Mouse (Mus musculus): ENCODE measurements around the gene Bicd2. TPM values are rescaled to one million over a fixed set of nuclear protein-coding genes. Genes with fewer than 3 reads are reported as not detected.

Gene Bicd2
- total RNA-seq, 2 experiments from 2014 or later: 31.0 to 31.6 TPM

DNA sequence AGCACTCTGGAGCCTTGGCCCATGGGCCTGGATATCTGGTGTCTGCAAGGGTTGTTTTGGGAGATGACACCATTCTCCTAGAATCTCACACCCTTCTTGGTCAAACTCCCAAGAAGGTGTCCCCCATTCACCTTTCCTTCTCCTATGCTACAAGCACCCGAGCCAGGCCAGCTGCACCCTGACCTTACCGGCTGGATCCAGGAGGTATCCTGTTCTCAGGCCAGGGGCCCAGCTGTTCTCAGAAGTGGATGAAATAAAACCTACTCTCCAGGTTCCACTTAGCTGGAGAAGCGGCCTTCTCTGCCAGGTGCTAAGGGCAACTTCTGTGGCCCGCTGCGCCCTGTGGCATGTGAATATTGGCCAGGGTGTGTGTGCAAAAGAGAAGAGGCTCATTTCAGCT, 16.5 kb upstream of the Bicd2 start:
- no peak for DNase-seq

DNA sequence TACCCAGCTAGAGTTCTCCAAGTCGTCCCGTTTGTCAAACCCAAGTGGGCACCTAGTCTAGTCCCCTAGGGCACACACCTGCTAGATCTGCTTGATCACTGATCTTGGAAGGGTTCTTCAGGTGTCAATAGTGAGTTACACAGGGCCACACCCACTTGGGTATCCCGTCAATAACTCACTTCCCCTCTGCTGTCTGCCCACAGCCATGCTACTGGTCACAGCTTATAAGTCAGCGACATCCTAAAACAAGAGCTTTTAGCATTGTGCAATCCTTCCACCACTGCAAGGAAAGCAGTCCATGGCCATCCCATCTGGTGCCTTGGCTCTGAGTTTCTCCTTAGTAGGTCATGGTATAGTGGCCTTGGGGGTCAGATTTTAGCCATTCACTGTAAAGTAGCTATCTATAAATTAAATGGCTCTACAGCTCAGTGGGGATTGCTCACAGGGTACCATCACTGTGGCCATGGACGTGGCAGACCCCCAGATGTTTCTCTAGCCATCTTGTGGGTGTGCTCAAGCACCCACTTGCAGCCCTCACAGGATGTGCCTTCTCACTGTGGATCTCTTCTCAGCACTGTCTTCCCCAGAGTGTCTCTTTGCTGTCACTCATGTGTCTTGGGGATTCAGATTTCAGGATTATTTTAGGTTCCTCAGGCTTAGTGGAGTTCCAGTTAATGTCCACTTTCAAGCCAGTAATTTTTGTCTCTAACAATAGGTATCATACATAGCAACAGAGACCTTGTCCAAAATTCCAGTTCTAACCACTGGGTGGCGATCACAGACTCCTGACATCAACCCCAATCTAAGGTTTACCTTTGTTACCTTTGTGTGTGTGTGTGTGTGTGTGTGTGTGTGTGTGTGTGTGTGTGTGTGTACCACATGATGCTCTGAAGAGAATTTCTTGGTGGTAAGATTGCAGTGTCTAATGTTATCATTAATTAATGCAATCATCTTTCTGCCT, 14.9 kb upstream of the Bicd2 start:
- DNase-seq: peak; percentile 72

DNA sequence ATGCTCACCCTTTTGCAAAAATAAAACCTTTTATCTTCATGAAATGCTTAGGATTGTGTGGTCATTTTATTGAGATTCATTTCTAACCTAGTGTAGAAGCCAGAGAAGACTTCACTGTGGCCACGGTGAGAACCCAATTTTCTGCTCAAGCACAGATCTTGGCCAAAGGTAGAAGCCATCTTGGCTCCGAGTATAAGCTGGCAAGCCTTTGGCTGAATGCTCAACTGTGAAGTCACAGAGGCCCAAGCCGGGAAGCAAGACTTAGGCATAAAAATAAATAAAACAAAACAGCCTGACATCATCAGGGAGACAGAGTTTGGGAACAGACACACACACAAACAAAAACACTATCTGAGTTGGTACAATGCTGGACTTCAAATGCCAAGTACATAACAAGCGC, 13.3 kb upstream of the Bicd2 start:
- peak; percentile 36 for DNase-seq

GRCm38 (mm10) chr13:49333250-49333649, 8.1 kb upstream of the Bicd2 start:
- DNase-seq: no peak

DNA sequence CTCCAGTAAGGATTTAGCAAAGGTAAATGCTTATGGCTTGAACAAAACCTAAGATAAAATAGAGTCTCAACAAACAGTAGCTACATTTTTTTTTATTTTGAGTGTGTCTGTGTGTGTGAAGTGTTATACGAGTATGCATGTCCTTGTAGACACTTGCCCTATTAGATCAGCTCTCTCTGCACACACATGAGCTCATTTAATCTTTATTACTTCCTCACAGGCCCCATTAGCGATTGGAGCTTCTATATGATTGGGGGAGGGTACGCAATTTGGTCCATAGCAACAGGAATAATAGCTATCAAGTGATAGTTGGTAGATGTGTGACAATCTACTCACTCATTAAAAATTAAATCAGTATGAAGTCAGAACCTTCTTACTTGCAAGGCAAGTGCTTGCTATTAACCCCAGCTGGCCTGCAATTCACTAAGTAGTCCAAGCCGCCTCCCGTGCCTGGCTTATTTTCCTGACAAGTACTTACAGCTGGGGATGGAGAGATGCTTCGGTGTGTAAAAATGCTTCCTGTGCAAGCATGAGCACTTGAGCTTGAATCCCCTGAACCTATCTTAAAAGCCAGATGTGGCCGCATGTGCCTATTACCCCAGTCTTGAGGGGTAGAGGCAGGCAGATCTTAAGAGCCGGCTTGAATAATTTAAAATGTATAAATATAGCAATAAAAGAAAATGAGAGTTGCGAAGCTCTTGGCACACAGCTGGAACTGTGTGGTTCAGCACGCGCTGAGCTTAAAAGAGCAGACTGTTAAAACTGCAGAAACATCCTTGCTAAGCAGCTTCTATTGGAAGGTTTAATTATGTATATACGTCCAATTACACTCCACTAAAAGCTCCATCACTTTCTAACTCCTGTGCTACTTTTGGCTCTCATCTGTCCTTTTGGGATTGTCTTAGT, 6.1 kb upstream of the Bicd2 start:
- DNase-seq: no peak

GRCm38 (mm10) chr13:49338893-49339546, 2.4 kb upstream of the Bicd2 start:
- peak; percentile 75 for DNase-seq

DNA sequence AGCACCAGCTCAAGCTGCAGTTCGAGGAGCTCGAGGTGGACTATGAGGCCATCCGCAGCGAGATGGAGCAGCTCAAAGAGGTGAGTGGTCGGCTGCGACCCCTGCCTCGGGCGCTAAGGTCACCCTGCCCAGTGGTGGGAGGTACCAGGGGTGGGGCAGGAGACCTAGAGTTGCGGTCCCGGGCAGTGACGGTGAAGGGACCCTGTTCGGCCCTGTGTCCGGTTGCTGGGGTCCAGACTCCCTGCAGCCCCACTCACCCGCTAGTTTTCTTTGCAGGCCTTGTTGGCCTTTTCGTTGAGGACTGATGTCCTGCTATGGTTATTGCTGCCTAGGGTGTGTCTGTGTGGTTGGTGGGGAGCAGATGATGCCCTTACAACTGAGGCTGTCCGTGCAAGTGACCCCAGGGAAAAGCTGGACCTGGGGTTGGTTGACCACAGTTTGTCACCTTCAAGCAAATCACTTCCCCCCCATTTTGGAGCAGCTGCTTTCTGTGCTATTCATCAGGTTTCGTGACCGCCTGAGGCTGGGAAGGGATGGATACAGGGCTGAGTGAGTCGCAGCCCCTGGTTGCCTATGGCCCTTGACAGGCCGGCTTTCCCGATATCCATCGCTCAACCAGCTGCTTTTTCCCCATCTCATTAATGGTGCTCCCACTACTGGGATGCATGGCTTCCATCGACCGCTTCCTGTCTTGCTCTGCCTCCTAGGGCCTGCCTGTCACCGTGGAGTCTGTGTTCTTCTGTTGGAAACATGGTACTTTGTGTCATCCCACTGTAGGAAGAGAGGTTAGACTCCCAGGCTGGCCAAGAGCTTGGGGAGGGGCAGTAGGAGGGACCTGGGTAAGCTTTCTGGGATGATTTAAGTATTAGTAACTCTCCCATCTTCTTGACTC, 692 bp downstream of the Bicd2 start:
- DNase-seq: no peak

GRCm38 (mm10) chr13:49342723-49343100, 1.3 kb downstream of the Bicd2 start:
- DNase-seq: no peak

DNA sequence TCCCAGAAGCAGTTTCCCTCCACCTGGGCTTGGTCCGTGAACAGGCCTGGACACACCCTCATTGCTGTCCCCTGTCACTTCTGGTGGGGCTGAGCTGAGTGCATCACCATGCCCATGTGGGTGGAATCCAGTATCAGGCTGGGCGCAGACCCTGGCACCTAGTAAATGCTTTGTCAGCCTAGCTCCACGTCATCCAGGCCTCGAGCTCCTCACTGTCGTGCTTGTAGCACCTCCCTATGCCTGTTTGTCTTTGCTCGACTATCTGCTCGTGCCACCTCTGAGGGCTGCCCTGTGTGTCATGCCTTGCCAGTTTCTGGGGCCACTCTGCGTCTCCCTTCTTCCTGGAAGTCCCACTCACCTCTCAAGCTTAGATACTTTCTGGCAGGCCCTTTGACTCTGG, 3.2 kb downstream of the Bicd2 start:
- no peak for DNase-seq

DNA sequence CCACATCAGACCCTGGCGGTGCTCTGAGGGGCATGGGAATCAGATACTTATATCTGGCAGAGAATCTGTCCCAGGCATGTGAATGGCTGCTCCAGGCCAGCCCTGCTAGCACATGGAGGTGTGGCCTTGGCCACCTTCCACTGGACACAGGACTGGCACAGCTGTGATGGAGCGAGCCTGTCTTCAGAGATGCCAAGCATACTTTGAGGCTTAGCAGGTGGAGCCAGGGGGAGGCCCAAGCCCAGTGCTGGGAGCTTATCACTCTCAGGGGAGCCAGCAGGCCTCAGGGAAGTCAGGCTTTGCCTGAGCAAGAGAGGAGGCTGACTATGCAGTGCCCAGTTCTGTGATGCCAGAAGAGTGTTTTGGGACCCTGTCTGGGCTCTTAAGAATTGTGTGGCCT, 4.1 kb downstream of the Bicd2 start:
- peak; percentile 78 for DNase-seq

DNA sequence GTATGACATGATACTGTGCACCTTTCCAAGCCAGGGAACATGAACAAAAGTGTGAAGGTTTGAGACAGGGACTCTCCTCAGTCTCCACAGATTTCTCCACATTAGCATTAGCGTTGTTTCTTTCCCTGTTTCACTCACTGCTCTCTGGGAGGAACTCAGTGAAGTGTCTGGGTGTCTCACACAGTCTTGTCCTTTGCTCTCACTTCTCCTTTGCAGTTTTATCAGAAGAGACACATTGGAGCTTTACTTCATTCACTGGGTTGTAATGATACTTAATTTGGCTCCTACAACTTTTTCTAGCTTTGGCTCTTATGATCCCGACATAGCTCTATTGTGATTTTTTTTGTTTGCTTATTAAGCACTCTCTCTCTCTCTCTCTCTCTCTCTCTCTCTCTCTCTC, 7.1 kb downstream of the Bicd2 start:
- no peak for DNase-seq

- no peak for DNase-seq
Observed at GRCm38 (mm10) chr13:49349335-49349734, 8.0 kb downstream of the Bicd2 start.

DNA sequence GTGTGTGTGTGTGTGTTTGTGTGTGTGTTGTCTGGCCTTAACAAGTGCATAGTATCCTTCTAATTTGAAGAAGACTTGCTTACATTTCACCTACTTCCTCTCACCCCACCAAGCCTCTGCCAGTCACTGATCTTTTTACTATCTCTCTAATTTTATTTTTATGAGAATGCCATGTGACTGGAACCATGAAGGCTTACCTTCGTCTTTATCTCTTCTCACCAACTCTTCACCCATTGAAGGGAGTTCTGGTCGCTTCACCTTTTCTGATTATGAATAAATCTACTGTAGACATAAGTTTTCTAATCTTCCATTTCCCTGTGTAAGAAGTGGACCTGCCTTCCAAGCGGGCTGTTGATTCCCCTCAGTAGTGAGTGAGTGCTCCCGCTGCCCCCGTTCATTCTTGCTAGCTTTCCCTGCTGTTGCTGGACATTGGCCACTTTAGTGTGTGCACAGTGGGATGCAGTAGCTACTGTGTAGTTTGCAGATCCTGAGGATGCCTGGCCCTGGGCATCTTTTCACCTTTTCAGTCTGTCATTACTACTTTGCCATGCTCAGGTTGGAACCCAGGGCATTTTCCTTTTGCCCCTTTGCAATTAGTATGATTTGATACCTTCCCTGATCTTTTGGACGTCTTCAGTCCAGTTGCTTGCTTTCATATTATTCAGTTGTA, 8.6 kb downstream of the Bicd2 start:
- no peak for DNase-seq

DNA sequence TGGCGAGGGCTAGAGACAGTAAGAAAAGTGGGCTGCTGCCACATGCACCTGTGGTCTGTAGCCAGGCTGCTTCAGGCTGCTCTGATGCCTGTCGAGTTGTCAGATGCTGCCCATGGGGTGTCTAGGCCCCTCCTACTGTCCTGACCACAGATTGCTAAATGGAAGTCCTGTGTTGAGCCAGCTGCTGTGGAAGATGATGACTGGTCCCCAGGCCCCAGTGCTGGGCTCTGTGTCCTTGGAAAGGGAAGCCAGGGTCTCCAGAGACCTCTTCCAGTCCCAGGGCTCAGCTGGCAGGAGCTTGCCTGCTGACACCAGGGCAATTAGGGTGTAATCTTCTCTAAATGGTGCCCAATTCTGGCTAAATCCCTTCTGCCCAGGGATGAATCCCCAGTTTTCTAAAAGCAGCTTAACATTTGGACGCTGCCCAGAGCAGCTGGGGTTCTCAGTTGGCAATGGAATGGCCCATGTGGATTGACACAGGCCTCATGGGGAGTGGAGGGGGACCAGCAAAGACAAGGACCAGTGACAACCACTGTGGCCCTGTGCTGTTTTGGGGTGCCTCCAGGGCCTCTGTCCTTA, 11.3 kb downstream of the Bicd2 start:
- peak; percentile 49 for DNase-seq

DNA sequence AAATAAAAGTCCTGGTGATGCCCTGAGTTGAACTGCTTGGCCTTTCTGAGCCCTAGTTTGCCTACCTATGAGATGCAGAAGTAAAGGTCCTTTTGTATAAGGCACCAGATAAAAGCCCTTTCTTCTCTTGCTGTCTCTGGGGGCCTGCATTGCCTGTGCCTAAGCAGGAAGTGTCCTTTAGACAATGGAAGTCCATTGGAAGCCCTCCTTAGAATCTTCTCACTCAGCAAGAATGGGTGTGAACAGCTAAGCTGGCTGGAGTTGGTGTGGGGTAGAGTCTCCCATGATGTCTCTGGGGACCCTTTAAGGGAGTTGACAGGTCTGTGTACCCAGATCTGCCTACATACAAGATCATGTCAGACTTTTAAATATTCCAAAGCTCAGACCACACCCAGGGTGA, 12.0 kb downstream of the Bicd2 start:
- DNase-seq: no peak

DNA sequence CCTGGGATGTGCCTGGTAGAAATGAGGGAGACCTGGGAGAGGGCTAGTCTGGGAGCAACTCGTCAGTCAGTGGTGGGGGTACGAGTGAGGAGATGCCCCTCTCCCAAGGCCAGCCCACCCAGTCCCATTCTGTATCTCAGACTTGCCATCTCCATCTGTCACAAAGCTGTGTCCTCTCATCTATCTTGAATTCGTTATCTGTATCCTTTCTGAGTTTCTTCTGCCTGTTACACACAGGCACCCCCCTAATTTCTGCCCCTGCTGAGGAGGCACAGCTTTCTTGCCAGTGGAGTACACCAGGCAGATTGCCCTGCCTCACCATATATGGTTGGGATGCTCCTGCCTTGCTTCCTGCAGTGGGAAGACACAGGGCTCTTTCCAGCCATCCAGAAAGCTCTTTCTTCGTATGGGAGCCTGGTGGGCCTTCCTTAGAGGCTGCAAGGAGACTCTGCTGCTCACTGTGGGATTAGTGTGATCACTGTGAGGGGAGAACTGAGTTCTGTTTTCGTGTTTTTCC, 12.7 kb downstream of the Bicd2 start:
- no peak for DNase-seq

GRCm38 (mm10) chr13:49355461-49356061, 14.2 kb downstream of the Bicd2 start:
- DNase-seq: peak; percentile 36

- DNase-seq: no peak
Observed at GRCm38 (mm10) chr13:49356090-49356489, 14.7 kb downstream of the Bicd2 start.

DNA sequence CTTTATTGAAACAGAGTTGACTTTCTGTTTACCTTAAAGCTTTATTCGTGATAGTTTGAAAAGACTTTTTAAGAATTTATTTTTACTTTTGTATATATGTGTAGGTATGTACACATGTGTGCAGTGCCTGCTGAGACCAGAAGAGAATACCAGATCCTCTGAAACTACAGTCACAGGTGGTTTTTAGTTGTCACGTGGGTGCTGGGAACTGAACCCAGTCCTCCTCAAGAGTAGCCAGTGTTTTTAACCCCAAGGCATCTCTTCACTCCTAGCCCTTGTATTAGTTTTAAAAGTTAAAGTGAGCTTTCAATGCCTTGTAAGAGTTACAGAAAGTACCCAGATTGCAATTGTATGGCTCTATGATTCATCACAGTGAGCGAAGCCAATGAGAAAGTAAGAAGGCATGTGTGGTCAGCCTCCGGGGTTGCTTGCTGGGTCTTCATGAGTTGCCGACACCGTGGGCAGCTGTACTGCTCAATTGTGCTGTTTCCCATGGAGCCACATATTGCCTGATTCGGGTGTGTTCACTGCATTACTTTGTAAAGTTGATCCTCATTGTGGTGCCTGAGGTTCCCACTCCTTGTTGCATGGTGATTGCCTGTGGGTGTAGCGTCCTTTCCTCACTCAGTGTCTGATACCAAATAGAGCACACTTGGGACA, 16.1 kb downstream of the Bicd2 start:
- DNase-seq: no peak

All from adrenal gland, postnatal 10 days (tissue).